Mouse (Mus musculus) spleen, adult 2 months (tissue): ENCODE measurements at regions not wholly inside any gene's neighbourhood (a gene's known extent, or its start where the extent isn't known, plus 50 kb on each side); places are given as distances from the start of the nearest gene placed in this dataset.

Experiments used
- CTCF ChIP-seq: fragments of 200-500 bp; IDR thresholded peaks from 2 replicates; pipeline ENCODE4 v1.5.1; 2011; ENCODE audit warnings: mild to moderate bottlenecking, inconsistent platforms; ENCODE audit not compliant: insufficient read depth, insufficient read length, insufficient replicate concordance; ENCODE audit errors: extremely low read depth
- POLR2A ChIP-seq: fragments of 200-500 bp; IDR thresholded peaks from 2 replicates; pipeline ENCODE4 v1.6.1; 2011; ENCODE audit warnings: low read depth, low read length, inconsistent platforms

GRCm38 (mm10) chr17:14510486-14510885, 183.5 kb downstream of the Thbs2 start:
- TF ChIP-seq CTCF, result no peak
- TF ChIP-seq POLR2A, result no peak
